Mouse (Mus musculus): ENCODE results near the gene Mex3a.

- TF ChIP-seq CTCF (IDR thresholded peaks at IDR 0.05; ENCODE audit: extremely low read depth, insufficient read depth, low read length) (no peak), POLR2A (IDR thresholded peaks at IDR 0.05; ENCODE audit: extremely low read depth, insufficient read depth, low read length) (no peak)
These were observed 24.4 kb downstream of the Mex3a start for GRCm38 (mm10) chr3:88556616-88557015.
